Mouse (Mus musculus): ENCODE measurements around the gene Armh3. TPM values are rescaled to one million over a fixed set of nuclear protein-coding genes. Genes with fewer than 3 reads are reported as not detected.
"Not testable (repeated sequence)": the region's sequence is repeated elsewhere in the genome, so short reads cannot be mapped to it uniquely, and the experiment has no call there.

Armh3 gene
- polyA plus RNA-seq, 1 experiment from 2014 or later, result 24.7 TPM

DNA sequence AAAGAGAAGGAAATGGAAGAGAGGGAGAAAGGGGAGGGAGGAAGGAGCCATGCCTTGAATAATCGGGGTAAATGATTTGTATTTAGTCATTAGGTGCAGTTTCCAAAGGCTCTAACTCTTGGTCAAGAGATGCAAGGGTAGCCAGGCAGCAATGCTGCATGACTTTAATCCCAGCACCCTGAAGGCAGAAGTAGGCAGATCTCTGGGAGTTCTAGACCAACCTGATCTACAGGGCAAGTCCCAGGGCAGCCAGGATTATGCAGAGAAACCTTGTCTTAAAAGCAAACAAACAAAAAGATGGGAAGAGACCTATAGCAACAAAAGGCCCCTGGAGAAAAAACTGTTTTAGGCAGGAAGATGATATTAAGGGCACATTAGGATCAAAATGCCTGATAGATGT is 1.1 kb upstream of the Armh3 start:
- no peaks in the 10 kb centered on the region for H3K9me3 ChIP-seq
- peaks cover 11% of the 10 kb centered on the region; the same call in 1 of the 2 replicates for H3K27me3 ChIP-seq
- no peak for ATAC-seq (replicated peaks)
- peaks cover 26% of the 10 kb centered on the region for H3K4me1 ChIP-seq
- no peak overlapping the region; the same call in 1 of the 2 replicates for H3K4me3 ChIP-seq
- H3K4me2 ChIP-seq (replicated peaks), result no peak overlapping the region
- H3K9ac ChIP-seq (replicated peaks), result no peak overlapping the region
- H3K36me3 ChIP-seq, result no peaks in the 10 kb centered on the region
- no peak overlapping the region for H3K27ac ChIP-seq (replicated peaks)
- WGBS, result 67% methylated on average over 1 of the region's 1 CpGs

DNA sequence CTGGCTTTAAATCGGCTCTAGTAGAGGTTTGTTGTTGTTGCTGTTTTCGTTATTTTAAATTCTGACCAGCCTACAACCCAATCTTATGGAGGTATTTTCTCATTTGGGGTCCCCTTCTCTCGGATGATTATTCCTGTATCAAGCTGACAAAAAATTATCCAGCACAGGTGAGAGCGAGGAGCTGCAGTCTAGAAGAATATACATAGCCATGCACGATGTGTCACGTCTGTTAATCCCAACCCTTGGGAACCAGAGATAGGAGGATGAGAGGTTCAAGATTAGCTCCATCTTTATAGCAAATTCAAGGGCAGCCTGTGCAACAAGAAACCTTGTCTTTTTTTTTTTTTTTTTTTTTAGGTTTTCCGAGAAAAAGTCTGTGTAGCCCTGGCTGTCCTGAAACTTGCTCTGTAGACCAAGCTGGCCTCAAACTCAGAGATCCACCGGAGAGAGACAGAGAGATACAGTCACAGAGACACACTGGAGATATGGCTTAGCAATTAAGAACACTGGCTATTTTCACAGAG is 468 bp upstream of the Armh3 start:
- Histone ChIP-seq H3K36me3 (no peaks in the 10 kb centered on the region), H3K4me2 (replicated peaks) (peak overlapping the region; percentile 58), H3K9me3 (no peaks in the 10 kb centered on the region), H3K27me3 (0 out of 2 replicates have a peak, but pooled peaks cover 6% of the 10 kb centered on the region), H3K4me3 (peak overlapping the region; percentile 61), H3K4me1 (peaks cover 22% of the 10 kb centered on the region), H3K9ac (replicated peaks) (peak overlapping the region; percentile 69), H3K27ac (replicated peaks) (0 out of 2 replicates have a peak overlapping the region, but pooled peaks have one; percentile 92)
- peak; percentile 38 for ATAC-seq (replicated peaks)
- WGBS, result 13% methylated on average over 8 of the region's 8 CpGs

DNA sequence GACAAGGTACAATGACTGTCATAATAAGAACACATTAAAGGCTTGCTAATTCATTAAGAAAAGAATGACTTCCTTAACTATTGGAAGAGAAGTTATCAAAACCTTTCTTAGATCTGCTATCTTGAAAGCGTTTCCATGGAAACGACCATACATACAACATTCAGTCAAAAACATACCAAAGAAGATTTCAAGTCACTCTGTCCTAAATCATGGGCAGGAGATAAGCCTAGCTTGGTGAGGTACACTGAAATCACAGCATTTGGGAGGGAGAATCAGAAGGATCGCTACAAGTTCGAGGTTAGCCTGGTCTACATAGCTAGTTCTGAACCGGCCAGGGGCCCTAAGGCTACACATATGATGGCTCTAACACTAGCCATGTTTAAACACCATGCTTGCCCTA is 923 bp downstream of the Armh3 start:
- 62% methylated on average over 5 of the region's 5 CpGs for WGBS
- peak overlapping the region; percentile 69 for H3K9ac ChIP-seq (replicated peaks)
- no peak overlapping the region for H3K27ac ChIP-seq (replicated peaks)
- no peaks in the 10 kb centered on the region for H3K27me3 ChIP-seq
- H3K36me3 ChIP-seq, result no peaks in the 10 kb centered on the region
- H3K4me2 ChIP-seq (replicated peaks), result peak overlapping the region; percentile 58
- no peak for ATAC-seq (replicated peaks)
- no peaks in the 10 kb centered on the region for H3K9me3 ChIP-seq
- peaks cover 16% of the 10 kb centered on the region for H3K4me1 ChIP-seq
- H3K4me3 ChIP-seq, result peak overlapping the region; percentile 61

DNA sequence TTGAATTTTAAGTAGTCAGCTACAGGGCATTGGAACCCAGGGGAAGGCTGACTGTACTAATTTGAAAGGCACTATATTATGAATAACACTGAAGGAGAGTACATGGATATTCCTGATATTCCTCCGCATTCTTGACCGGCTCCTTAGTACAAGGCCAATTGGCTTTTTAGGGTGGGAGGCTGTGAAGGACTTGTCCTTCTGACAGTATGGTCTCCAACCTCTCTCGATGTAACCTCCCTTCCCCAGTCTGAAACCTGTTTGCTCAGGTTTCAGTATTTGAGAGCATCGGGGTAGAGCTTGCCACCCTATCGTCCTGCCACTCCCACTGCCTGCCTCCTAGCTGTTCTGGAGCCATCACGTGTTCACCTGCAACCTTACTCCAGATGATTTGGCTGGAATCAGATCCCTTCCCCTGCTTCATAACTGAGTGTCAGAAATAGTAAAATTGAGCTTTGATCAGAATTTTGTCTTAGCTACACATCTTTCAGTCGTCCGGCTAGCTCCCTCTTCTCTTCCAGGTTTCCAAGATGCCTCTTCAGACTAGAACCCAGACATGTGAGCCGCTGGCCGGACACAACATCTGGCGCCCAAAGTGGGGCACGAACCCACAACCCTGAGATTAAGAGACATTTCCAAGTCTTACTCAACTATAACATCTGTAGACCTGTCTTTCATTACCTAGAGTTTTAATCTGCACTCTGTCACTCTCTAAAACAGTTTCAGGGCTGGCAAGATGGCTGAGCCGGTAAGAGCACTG is 4.1 kb downstream of the Armh3 start:
- no peaks in the 10 kb centered on the region for H3K27me3 ChIP-seq
- no peak overlapping the region for H3K9ac ChIP-seq (replicated peaks)
- no peak overlapping the region for H3K27ac ChIP-seq (replicated peaks)
- ATAC-seq (replicated peaks), result no peak
- no peaks in the 10 kb centered on the region for H3K9me3 ChIP-seq
- no peak overlapping the region for H3K4me3 ChIP-seq
- H3K4me2 ChIP-seq (replicated peaks), result no peak overlapping the region
- no peaks in the 10 kb centered on the region for H3K36me3 ChIP-seq
- 97% methylated on average over 13 of the region's 13 CpGs for WGBS
- H3K4me1 ChIP-seq, result peaks cover 16% of the 10 kb centered on the region

DNA sequence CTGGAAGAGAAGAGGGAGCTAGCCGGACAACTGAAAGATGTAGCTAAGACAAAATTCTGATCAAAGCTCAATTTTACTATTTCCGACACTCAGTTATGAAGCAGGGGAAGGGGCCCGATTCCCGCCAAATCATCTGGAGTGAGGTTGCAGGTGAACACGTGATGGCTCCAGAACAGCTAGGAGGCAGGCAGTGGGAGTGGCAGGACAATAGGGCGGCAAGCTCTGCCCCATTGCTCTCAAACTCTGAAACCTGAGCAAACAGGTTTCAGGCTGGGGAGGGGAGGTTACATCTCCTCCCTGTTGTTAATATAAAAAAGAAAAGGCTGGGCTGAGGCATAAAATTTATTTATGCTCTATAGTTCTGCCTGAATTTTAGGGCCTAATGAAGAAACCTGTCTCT is 4.8 kb downstream of the Armh3 start:
- H3K9ac ChIP-seq (replicated peaks); H3K9me3 ChIP-seq; H3K4me2 ChIP-seq (replicated peaks); H3K27me3 ChIP-seq; H3K4me3 ChIP-seq; H3K36me3 ChIP-seq; H3K27ac ChIP-seq (replicated peaks); ATAC-seq (replicated peaks): not testable (repeated sequence)
- WGBS, result 88% methylated on average over 6 of the region's 6 CpGs
- peaks cover 11% of the 10 kb centered on the region for H3K4me1 ChIP-seq

DNA sequence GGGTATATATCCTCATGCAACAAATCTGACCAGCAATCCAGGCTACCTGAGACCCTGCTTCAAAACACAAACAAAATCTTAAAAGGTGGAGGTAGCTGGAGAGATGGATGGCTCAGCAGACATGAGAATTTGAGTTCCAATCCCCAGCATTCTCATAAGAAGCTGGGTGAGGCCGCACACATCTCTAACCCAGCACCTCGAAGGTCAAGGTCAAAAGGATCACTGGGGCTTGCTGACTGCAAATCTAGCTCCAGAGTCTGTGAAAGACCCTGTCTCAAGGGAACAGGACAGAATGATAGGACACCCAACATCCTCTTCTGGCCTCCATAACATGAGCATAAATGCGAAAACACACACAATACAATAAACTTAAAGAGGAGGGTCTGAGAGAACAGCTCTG is 7.1 kb downstream of the Armh3 start:
- no peaks in the 10 kb centered on the region for H3K4me1 ChIP-seq
- H3K27ac ChIP-seq (replicated peaks), result no peak overlapping the region
- H3K4me2 ChIP-seq (replicated peaks), result no peak overlapping the region
- H3K27me3 ChIP-seq, result no peaks in the 10 kb centered on the region
- peaks cover 6% of the 10 kb centered on the region; the same call in 1 of the 2 replicates for H3K36me3 ChIP-seq
- 95% methylated on average over 3 of the region's 3 CpGs for WGBS
- no peak for ATAC-seq (replicated peaks)
- no peak overlapping the region for H3K9ac ChIP-seq (replicated peaks)
- no peaks in the 10 kb centered on the region for H3K9me3 ChIP-seq
- H3K4me3 ChIP-seq, result no peak overlapping the region

DNA sequence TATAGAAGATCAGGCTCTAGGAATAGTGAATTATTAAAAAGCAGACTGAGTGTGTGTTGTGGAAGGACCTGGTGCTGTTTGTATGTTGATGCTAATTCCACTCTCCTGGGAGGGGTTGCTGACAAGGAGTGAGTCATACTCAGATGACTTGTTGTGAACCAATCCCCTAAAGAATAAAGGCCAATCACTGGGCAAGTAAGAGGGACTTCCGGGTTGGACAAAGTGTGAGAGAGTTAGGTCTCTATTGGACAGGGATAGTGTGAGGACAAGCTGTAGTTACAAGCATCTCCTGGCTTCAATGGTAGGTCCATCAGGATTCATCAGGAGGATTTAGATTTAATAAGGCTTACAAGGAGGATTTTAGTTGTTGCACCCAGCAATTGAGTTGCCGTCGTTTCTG is 10.1 kb downstream of the Armh3 start:
- Histone ChIP-seq H3K27me3 (no peaks in the 10 kb centered on the region), H3K36me3 (peaks cover 6% of the 10 kb centered on the region; the same call in 1 of the 2 replicates), H3K9ac (replicated peaks) (no peak overlapping the region), H3K4me1 (no peaks in the 10 kb centered on the region), H3K9me3 (no peaks in the 10 kb centered on the region), H3K4me3 (no peak overlapping the region), H3K27ac (replicated peaks) (no peak overlapping the region), H3K4me2 (replicated peaks) (no peak overlapping the region)
- ATAC-seq (replicated peaks), result no peak
- WGBS, result 94% methylated on average over 3 of the region's 3 CpGs

DNA sequence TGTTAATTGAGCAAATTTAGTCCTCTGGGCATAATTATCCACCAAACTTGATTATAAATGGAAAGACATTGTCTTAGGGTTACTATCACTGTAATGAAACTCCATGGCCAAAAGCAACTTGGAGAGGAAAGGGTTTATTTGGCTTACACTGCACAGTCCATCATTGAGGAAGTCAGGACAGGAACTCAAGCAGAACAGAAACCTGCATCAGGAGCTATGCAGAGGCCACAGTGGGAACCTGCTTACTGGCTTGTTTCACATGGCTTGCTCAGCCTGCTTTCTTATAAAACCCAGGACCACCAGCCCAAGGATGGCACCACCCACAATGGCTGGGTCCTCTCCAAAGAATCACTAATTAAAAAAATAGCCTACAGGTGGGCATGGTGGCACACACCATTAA is 13.9 kb downstream of the Armh3 start:
- Histone ChIP-seq H3K4me3 (no peak overlapping the region), H3K9me3 (no peaks in the 10 kb centered on the region), H3K4me1 (no peaks in the 10 kb centered on the region), H3K36me3 (peaks cover 6% of the 10 kb centered on the region; the same call in 1 of the 2 replicates), H3K4me2 (replicated peaks) (no peak overlapping the region), H3K27me3 (no peaks in the 10 kb centered on the region), H3K9ac (replicated peaks) (no peak overlapping the region), H3K27ac (replicated peaks) (no peak overlapping the region)
- no peak for ATAC-seq (replicated peaks)

DNA sequence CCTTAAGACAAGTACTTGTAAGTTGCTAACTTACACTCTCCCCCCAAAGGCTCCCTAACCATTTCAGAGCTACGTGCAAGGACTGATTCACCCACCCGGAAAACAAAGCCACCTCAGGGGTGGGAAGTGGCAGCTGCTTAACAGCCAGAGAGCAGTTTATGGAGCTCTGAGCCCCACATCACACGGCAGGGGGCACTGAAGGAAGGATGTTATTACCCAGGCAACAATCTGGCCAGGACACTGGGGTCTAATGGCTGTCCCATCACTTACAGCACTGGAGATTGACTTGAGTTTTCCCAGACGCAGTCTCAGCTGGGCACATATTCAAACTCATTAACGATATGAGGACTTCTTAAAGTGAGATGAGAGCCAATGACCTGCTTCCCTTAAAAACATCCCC is 37.5 kb downstream of the Armh3 start:
- Histone ChIP-seq H3K27ac (replicated peaks) (no peak overlapping the region), H3K4me1 (no peaks in the 10 kb centered on the region), H3K4me2 (replicated peaks) (no peak overlapping the region), H3K27me3 (no peaks in the 10 kb centered on the region), H3K9ac (replicated peaks) (no peak overlapping the region), H3K9me3 (no peaks in the 10 kb centered on the region), H3K36me3 (peaks cover 35% of the 10 kb centered on the region), H3K4me3 (no peak overlapping the region)
- WGBS, result 26% methylated on average over 5 of the region's 5 CpGs
- ATAC-seq (replicated peaks), result no peak

DNA sequence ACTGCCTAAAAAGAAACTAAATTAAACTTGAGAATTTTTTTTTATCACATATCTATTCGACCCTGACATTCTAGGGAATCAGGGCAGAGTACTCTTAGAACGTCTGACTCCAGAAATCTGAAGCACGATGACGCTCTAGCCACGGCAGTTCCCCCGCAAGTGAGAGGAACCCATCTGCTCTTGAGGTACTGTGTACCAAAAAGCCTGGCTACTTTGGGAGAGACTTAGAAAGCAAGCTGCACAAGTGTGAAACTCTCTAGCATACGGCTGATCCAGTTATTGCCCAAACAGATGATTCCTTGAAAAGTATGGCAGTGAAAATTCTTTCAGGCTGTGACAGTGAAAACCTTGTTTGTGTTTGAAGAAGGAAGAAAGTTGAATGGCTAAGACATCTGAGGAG is 41.6 kb downstream of the Armh3 start:
- Histone ChIP-seq H3K4me2 (replicated peaks) (no peak overlapping the region), H3K27me3 (no peaks in the 10 kb centered on the region), H3K36me3 (peaks cover 21% of the 10 kb centered on the region), H3K9me3 (no peaks in the 10 kb centered on the region), H3K27ac (replicated peaks) (no peak overlapping the region), H3K4me1 (no peaks in the 10 kb centered on the region), H3K9ac (replicated peaks) (no peak overlapping the region), H3K4me3 (no peak overlapping the region)
- ATAC-seq (replicated peaks), result no peak
- WGBS, result 91% methylated on average over 7 of the region's 7 CpGs

DNA sequence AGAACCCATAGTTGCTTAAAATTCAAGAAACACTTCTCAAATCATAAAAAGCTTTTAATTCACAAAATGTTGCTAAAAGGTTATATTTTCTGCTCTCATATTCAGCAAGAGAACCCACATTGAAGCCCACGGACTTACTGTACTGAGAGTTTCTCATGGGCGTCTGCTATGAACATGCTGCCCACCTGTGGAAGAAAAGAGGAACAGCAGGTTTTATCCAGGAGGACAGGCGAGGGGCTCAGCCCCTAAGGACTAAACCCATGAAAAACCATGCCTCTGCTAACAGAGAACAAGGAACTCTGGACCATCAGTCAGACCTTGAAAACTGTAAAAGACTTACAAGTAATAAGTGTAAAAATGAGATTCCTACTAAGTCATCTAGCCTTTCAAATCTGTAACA is 45.0 kb downstream of the Armh3 start:
- WGBS, result 3% methylated on average over 3 of the region's 3 CpGs
- no peaks in the 10 kb centered on the region for H3K4me1 ChIP-seq
- no peak overlapping the region for H3K4me2 ChIP-seq (replicated peaks)
- no peak overlapping the region for H3K27ac ChIP-seq (replicated peaks)
- no peak overlapping the region for H3K4me3 ChIP-seq
- H3K36me3 ChIP-seq, result peaks cover 12% of the 10 kb centered on the region
- no peaks in the 10 kb centered on the region for H3K27me3 ChIP-seq
- H3K9ac ChIP-seq (replicated peaks), result no peak overlapping the region
- no peaks in the 10 kb centered on the region for H3K9me3 ChIP-seq
- ATAC-seq (replicated peaks), result no peak

DNA sequence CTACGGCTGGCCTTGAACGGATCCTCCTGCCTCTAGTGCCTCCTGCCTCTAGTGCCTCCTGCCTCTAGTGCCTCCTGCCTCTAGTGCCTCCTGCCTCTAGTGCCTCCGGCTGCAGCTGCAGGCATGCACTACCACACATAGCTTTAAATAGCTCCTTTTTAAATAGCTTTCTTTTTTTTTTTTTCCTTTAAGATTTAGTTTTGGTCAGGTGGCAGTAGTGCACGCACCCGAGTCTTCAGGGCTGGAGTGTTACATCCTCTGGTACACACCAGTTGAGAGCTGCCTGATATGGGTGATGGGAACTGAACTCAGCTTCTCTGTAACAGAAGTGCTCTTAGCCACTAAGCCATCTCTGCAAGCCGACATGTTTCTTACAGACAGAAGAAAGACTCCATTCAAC is 49.1 kb downstream of the Armh3 start:
- Histone ChIP-seq H3K27me3 (no peaks in the 10 kb centered on the region), H3K9me3 (no peaks in the 10 kb centered on the region), H3K4me2 (replicated peaks) (no peak overlapping the region), H3K4me3 (no peak overlapping the region), H3K27ac (replicated peaks) (no peak overlapping the region), H3K9ac (replicated peaks) (no peak overlapping the region), H3K36me3 (peaks cover 9% of the 10 kb centered on the region), H3K4me1 (no peaks in the 10 kb centered on the region)
- WGBS, result 82% methylated on average over 6 of the region's 6 CpGs
- ATAC-seq (replicated peaks), result no peak

DNA sequence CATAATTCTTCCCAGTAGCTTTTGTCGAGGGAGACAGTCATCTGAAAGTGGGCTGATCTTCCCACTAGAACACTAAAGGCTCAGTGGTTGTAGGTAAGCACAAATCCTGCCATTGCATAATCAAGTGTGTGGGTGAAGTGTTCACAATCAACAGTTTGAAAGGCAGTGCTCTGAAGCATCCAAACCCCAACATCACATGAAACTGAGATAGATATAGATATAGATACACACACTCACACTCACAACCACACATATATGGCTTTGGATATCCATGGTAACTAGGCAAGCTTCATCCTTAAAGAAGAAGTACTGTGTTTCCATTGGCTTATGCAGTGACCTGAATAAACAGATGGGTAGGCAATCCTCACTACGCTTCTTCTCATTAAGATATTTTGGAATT is 50.5 kb downstream of the Armh3 start:
- Histone ChIP-seq H3K36me3 (peaks cover 13% of the 10 kb centered on the region), H3K4me3 (no peak overlapping the region), H3K4me2 (replicated peaks) (no peak overlapping the region), H3K4me1 (no peaks in the 10 kb centered on the region), H3K27ac (replicated peaks) (no peak overlapping the region; the same call in 1 of the 2 replicates), H3K9ac (replicated peaks) (no peak overlapping the region), H3K27me3 (no peaks in the 10 kb centered on the region), H3K9me3 (no peaks in the 10 kb centered on the region)
- no peak for ATAC-seq (replicated peaks)
- WGBS, result 84% methylated on average over 2 of the region's 2 CpGs

Measured in forebrain, embryonic 15.5 days (tissue).